25 mouse cellular contexts compared by ENCODE assay signal in the genomic region with DNA sequence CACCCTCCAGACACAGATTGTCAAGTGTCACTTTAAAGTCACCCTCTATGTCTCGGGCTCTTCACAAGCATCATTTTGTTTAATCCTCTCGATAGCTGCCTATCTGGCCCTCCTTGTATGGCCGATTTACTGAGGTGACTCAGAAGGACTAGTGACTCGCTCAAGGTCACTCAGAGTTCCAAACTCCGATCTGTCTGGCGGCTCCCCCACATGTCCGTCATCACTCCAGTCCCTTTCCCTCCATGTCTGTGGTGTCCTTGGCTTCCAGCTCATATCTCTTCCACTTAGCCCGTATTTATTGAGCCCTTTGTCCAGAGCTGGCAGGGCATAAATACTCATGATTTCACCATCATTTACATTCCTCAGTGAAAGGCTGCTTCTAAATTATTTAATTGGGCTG. TPM values are rescaled to one million over a fixed set of nuclear protein-coding genes. Genes with fewer than 3 reads are reported as not detected.
DNase-seq lines count a peak whose midpoint lies in the region; ATAC-seq and TF ChIP-seq lines count a peak whose summit lies in the region.
"Had no signal": no experiment of that assay in that cellular context is flagged by ENCODE, and none has a peak within 500 bp of the region (broad histone marks: within the 10 kb centered on the region; RNA-seq: fewer than 3 reads in every experiment).

No protein-coding gene starts in this region.

- peak overlapping the region; percentile 64; the same call in 1 of the 2 replicates for H3K27ac ChIP-seq in heart, embryonic 10.5 days
- H3K27ac ChIP-seq in heart, postnatal 0 days (ENCODE audit: low read depth) = 0 out of 2 replicates have a peak overlapping the region, but pooled peaks have one; percentile 3
- H3K27ac ChIP-seq in gastrocnemius, adult 2 months = no peak overlapping the region
- H3K27ac ChIP-seq: embryonic facial prominence, embryonic 10.5 days; hindbrain, postnatal 0 days; kidney, postnatal 0 days; limb, embryonic 13.5 days; liver, embryonic 13.5 days; macrophage; neural tube, embryonic 12.5 days had no signal

- no peak for TF ChIP-seq CTCF in heart, postnatal 0 days (IDR thresholded peaks at IDR 0.05; ENCODE audit: low read depth)
- TF ChIP-seq CTCF in gastrocnemius, adult 2 months (IDR thresholded peaks at IDR 0.05) = no peak

- ATAC-seq in heart, postnatal 0 days (ENCODE audit: insufficient read depth, low read depth) = no peak
- ATAC-seq: hindbrain, postnatal 0 days had no signal

- no peaks in the 10 kb centered on the region for H3K36me3 ChIP-seq in heart, embryonic 10.5 days
- no peaks in the 10 kb centered on the region for H3K36me3 ChIP-seq in heart, postnatal 0 days (replicated peaks; ENCODE audit: control insufficient read depth, insufficient read depth, low read length)
- H3K36me3 ChIP-seq: embryonic facial prominence, embryonic 10.5 days; limb, embryonic 13.5 days; liver, embryonic 13.5 days had no signal

- no peaks in the 10 kb centered on the region for H3K9me3 ChIP-seq in heart, embryonic 10.5 days
- no peaks in the 10 kb centered on the region for H3K9me3 ChIP-seq in heart, postnatal 0 days (replicated peaks; ENCODE audit: control insufficient read depth, low read length)
- H3K9me3 ChIP-seq: embryonic facial prominence, embryonic 10.5 days; limb, embryonic 13.5 days; liver, embryonic 13.5 days; neural tube, embryonic 12.5 days had no signal

- WGBS in heart, embryonic 10.5 days = 48% methylated on average over 8 of the region's 8 CpGs
- 23% methylated on average over 8 of the region's 8 CpGs for WGBS in heart, postnatal 0 days

- DNase-seq in Muller cell, postnatal 12 days (ENCODE audit: inconsistent ontology term) = peak; percentile 75
- DNase-seq in adrenal gland, adult 8-10 months = peak; percentile 75
- no peak for DNase-seq in heart, embryonic 10.5 days (ENCODE audit: low spot score)
- peak; percentile 35 for DNase-seq in heart, postnatal 0 days (ENCODE audit: low spot score)
- no peak for DNase-seq in kidney, postnatal 36 days
- no peak for DNase-seq in gastrocnemius, adult 2 months
- no peak for DNase-seq in spleen, adult 12 weeks (ENCODE audit: low spot score)
- no peak for DNase-seq in cerebellum, adult 9-11 months
- DNase-seq: cerebellum, adult 2 months; kidney, adult 11 months; layer of hippocampus, postnatal 36 days; liver, embryonic 13.5 days; lung, embryonic 14.5 days; spleen, adult 18-20 months; thymus, adult 2 months had no signal

- no peak overlapping the region for H3K9ac ChIP-seq in heart, postnatal 0 days (replicated peaks; ENCODE audit: low read depth, low read length)
- H3K9ac ChIP-seq: limb, embryonic 13.5 days; liver, embryonic 13.5 days; lung, embryonic 14.5 days; neural tube, embryonic 12.5 days had no signal

- H3K4me1 ChIP-seq in heart, embryonic 10.5 days = peaks cover 49% of the 10 kb centered on the region
- H3K4me1 ChIP-seq in heart, postnatal 0 days (ENCODE audit: control insufficient read depth, insufficient read depth) = peaks cover 19% of the 10 kb centered on the region
- H3K4me1 ChIP-seq: liver, embryonic 13.5 days had no signal

- no peak for TF ChIP-seq EP300 in heart, postnatal 0 days (IDR thresholded peaks at IDR 0.05; ENCODE audit: low read depth)

- H3K4me3 ChIP-seq in heart, embryonic 10.5 days = no peak overlapping the region
- H3K4me3 ChIP-seq in heart, postnatal 0 days (ENCODE audit: low read depth, low read length) = no peak overlapping the region
- no peak overlapping the region for H3K4me3 ChIP-seq in gastrocnemius, adult 2 months
- H3K4me3 ChIP-seq: embryonic facial prominence, embryonic 10.5 days; limb, embryonic 13.5 days; liver, embryonic 13.5 days; neural tube, embryonic 12.5 days had no signal

- no peak overlapping the region for H3K4me2 ChIP-seq in heart, postnatal 0 days (ENCODE audit: low read depth, low read length)
- H3K4me2 ChIP-seq: limb, embryonic 13.5 days; liver, embryonic 13.5 days; lung, embryonic 14.5 days; midbrain, embryonic 11.5 days; neural tube, embryonic 12.5 days had no signal

- H3K27me3 ChIP-seq in heart, embryonic 10.5 days (ENCODE audit: insufficient read depth, poor library complexity, severe bottlenecking) = peaks cover 18% of the 10 kb centered on the region; the same call in 1 of the 2 replicates
- no peaks in the 10 kb centered on the region for H3K27me3 ChIP-seq in heart, postnatal 0 days (ENCODE audit: control insufficient read depth, insufficient read depth, low read length)

- intact Hi-C loops in gastrocnemius, adult 2 months (cut with DNase I) = no loop called here

RNA-seq across cellular contexts. Expression of a gene that starts 28.2 kb away (rescaled TPM):
- 100 to 1,000 TPM; 111 to 179 (median 142) TPM for total RNA-seq in adrenal gland, adult 8-10 months (2022)
- polyA plus RNA-seq in heart, embryonic 10.5 days (2016; fragmentation: Nextera tagmentation; extraction: Ambion mirVana) = 26.9 and 40.5 TPM in 2 replicates
- total RNA-seq in heart, postnatal 0 days (2014; rRNA removed; ENCODE audit: low replicate concordance) = 102 and 111 TPM in 2 replicates
- polyA plus RNA-seq in heart, postnatal 0 days (2015; fragmentation: Nextera tagmentation; extraction: Ambion mirVana) = 26.9 and 30.3 TPM in 2 replicates
- 100 to 1,000 TPM; 234 to 341 TPM for total RNA-seq in gastrocnemius, adult 2 months (2021)
- total RNA-seq: common myeloid progenitor, adult 5-6 weeks; hematopoietic stem cell, adult 5-6 weeks; monocyte, adult 5-6 weeks had no signal

Comparison
In these comparisons a context has a peak if more than half of its experiments do, and no peak if none do; other contexts are left out.
1. DNase-seq: peak in Muller cell, postnatal 12 days (single experiment), adrenal gland, adult 8-10 months (single experiment) and heart, postnatal 0 days (single experiment); none in heart, embryonic 10.5 days (single experiment), kidney, postnatal 36 days (0 of 2), gastrocnemius, adult 2 months (single experiment), spleen, adult 12 weeks (single experiment) and cerebellum, adult 9-11 months (single experiment).